ENCODE assay signal across 7 mouse cellular contexts in the genomic region with DNA sequence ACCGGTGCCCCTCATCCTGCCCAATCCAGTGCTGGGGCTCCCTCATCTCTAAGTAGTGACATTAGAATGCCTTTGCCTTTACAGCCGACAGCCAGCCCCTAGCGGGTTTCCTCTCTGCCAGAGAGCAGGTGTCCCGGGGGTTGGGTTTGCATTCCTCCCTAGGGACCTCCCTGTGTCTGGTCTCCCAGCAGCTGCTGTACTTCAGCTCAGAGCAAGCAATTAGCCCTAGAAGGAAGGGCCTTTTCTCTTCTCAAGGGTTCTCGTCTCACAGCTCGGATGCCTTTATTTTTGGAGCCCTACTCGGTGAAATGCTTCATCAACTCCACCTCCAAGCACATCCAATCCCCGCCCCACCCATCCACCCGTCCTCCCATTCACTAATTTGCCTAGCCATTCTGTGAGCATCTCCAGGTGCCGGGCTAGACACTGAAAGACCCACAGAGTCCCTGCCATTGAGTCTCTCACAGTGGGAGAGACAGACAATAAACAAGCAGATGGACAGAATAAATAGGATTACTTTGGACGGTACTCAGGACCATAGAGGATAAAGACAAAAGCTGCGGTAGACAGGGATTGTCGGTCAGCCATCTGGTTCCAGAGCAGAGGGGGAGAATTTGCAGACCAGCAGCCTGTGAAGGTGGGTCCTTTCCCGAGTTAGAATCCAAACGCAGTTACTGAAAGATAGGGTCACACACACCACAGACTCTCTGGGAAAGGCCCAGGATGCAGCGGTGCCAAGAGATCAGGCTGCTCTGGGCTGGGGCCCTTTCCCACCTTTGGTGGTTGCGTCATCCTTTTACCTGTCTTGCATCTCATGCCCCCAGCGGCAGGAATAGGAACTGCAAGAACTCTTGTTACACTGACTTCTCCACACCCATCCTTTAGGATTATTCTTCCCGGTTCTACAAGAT. TPM values are rescaled to one million over a fixed set of nuclear protein-coding genes. Genes with fewer than 3 reads are reported as not detected.
DNase-seq lines count a peak whose midpoint lies in the region; ATAC-seq and TF ChIP-seq lines count a peak whose summit lies in the region.

No protein-coding gene starts in this region.

- TF ChIP-seq POLR2A in liver, adult 2 months (IDR thresholded peaks at IDR 0.05; ENCODE audit: extremely low read depth, insufficient read depth, low read length) = no peak

- H3K4me1 ChIP-seq in liver, adult 2 months (ENCODE audit: control insufficient read depth, insufficient read depth, low read length) = no peaks in the 10 kb centered on the region
- peaks cover 4% of the 10 kb centered on the region; the same call in 1 of the 2 replicates for H3K4me1 ChIP-seq in liver, embryonic 12.5 days
- no peaks in the 10 kb centered on the region for H3K4me1 ChIP-seq in embryonic facial prominence, embryonic 11.5 days (ENCODE audit: control insufficient read depth, insufficient read depth, low read length)
- H3K4me1 ChIP-seq in hindbrain, embryonic 16.5 days (ENCODE audit: control insufficient read depth, insufficient read depth, low read depth, low read length) = peaks cover 9% of the 10 kb centered on the region

- H3K79me2 ChIP-seq in liver, adult 2 months (ENCODE audit: control insufficient read depth, insufficient read depth, low read length) = no peaks in the 10 kb centered on the region

- no peak overlapping the region for H3K27ac ChIP-seq in liver, adult 2 months (replicated peaks; ENCODE audit: insufficient read depth, low read depth, low read length)
- H3K27ac ChIP-seq in liver, embryonic 12.5 days = no peak overlapping the region
- no peak overlapping the region for H3K27ac ChIP-seq in embryonic facial prominence, embryonic 11.5 days (replicated peaks; ENCODE audit: low read depth, low read length)
- peak overlapping the region; percentile 27; the same call in 1 of the 2 replicates for H3K27ac ChIP-seq in hindbrain, embryonic 16.5 days (ENCODE audit: low read depth, low read length)

- no peak for ATAC-seq in liver, embryonic 12.5 days
- ATAC-seq in embryonic facial prominence, embryonic 11.5 days (replicated peaks; ENCODE audit: insufficient number of reproducible peaks, low FRiP score, low TSS enrichment, low read depth) = no peak
- peak; percentile 25; the same call in 1 of the 2 replicates for ATAC-seq in hindbrain, embryonic 16.5 days

- peak; percentile 30 for DNase-seq in liver, adult 2 months (ENCODE audit: extremely low read depth, low read depth, low spot score)
- DNase-seq in adrenal gland, postnatal 36 days = peak; percentile 30 to 62
- DNase-seq in embryonic facial prominence, embryonic 11.5 days (ENCODE audit: low spot score) = peak; percentile 72
- DNase-seq in lung, postnatal 25 days (ENCODE audit: low spot score) = peak; percentile 50
- DNase-seq in spleen, postnatal 10 days (ENCODE audit: low spot score in 2 of 2) = peak; percentile 40 to 73

- H3K9ac ChIP-seq in liver, adult 2 months (ENCODE audit: low read depth, low read length) = no peak overlapping the region
- H3K9ac ChIP-seq in liver, embryonic 12.5 days = no peak overlapping the region
- H3K9ac ChIP-seq in embryonic facial prominence, embryonic 11.5 days (replicated peaks; ENCODE audit: low read length) = no peak overlapping the region
- no peak overlapping the region for H3K9ac ChIP-seq in hindbrain, embryonic 16.5 days (ENCODE audit: low read depth, low read length)

- TF ChIP-seq CTCF in liver, adult 2 months (IDR thresholded peaks at IDR 0.05; ENCODE audit: low read depth, low read length) = peak; percentile 67

- no peak overlapping the region for H3K4me3 ChIP-seq in liver, adult 2 months (ENCODE audit: insufficient read depth, low read depth, low read length)
- no peak overlapping the region for H3K4me3 ChIP-seq in liver, embryonic 12.5 days
- H3K4me3 ChIP-seq in embryonic facial prominence, embryonic 11.5 days (ENCODE audit: low read depth, low read length) = no peak overlapping the region
- no peak overlapping the region for H3K4me3 ChIP-seq in hindbrain, embryonic 16.5 days (ENCODE audit: low read length)

- no peaks in the 10 kb centered on the region for H3K27me3 ChIP-seq in liver, adult 2 months (ENCODE audit: control insufficient read depth, insufficient read depth, low read length)
- H3K27me3 ChIP-seq in liver, embryonic 12.5 days (replicated peaks) = peaks cover 5% of the 10 kb centered on the region
- no peaks in the 10 kb centered on the region for H3K27me3 ChIP-seq in embryonic facial prominence, embryonic 11.5 days (ENCODE audit: control insufficient read depth, insufficient read depth, low read length)
- no peaks in the 10 kb centered on the region for H3K27me3 ChIP-seq in hindbrain, embryonic 16.5 days (replicated peaks; ENCODE audit: control insufficient read depth, insufficient read depth, low read length)

- WGBS in liver, adult 2 months = 50% methylated on average over 19 of the region's 19 CpGs
- 34% methylated on average over 19 of the region's 19 CpGs for WGBS in liver, embryonic 12.5 days (ENCODE audit: insufficient replicate concordance)
- 37% methylated on average over 19 of the region's 19 CpGs for WGBS in embryonic facial prominence, embryonic 11.5 days
- WGBS in hindbrain, embryonic 16.5 days = 21% methylated on average over 19 of the region's 19 CpGs

- no peaks in the 10 kb centered on the region for H3K36me3 ChIP-seq in liver, adult 2 months (ENCODE audit: control insufficient read depth, insufficient read depth, low read length)
- no peaks in the 10 kb centered on the region for H3K36me3 ChIP-seq in liver, embryonic 12.5 days
- H3K36me3 ChIP-seq in embryonic facial prominence, embryonic 11.5 days (replicated peaks; ENCODE audit: control insufficient read depth, insufficient read depth, low read depth, low read length) = no peaks in the 10 kb centered on the region
- H3K36me3 ChIP-seq in hindbrain, embryonic 16.5 days (ENCODE audit: control insufficient read depth, insufficient read depth, low read length) = no peaks in the 10 kb centered on the region

- H3K4me2 ChIP-seq in liver, embryonic 12.5 days = no peak overlapping the region
- no peak overlapping the region for H3K4me2 ChIP-seq in embryonic facial prominence, embryonic 11.5 days (ENCODE audit: low read depth, low read length)
- no peak overlapping the region for H3K4me2 ChIP-seq in hindbrain, embryonic 16.5 days (ENCODE audit: low read length)

- no peaks in the 10 kb centered on the region for H3K9me3 ChIP-seq in liver, embryonic 12.5 days (replicated peaks)
- no peaks in the 10 kb centered on the region for H3K9me3 ChIP-seq in embryonic facial prominence, embryonic 11.5 days (replicated peaks; ENCODE audit: control insufficient read depth, low read length)
- no peaks in the 10 kb centered on the region for H3K9me3 ChIP-seq in hindbrain, embryonic 16.5 days (ENCODE audit: control insufficient read depth, low read length)

RNA-seq across cellular contexts. Expression of a gene that starts 48.5 kb away (rescaled TPM):
- total RNA-seq in liver, adult 2 months (2014; rRNA removed) = 0.37 and 0.54 TPM in 2 replicates
- polyA plus RNA-seq in liver, adult 2 months (2012; rRNA removed) = 0.57 and 0.81 TPM in 2 replicates
- polyA plus RNA-seq in liver, embryonic 12.5 days (2016; fragmentation: Nextera tagmentation; extraction: Ambion mirVana) = 0.45 and 0.52 TPM in 2 replicates
- total RNA-seq in adrenal gland, postnatal 36 days (2021) = 10 to 100 TPM; 17.9 to 18.6 TPM
- polyA plus RNA-seq in embryonic facial prominence, embryonic 11.5 days (2014; fragmentation: Nextera tagmentation; extraction: Ambion mirVana) = 6.9 and 7.4 TPM in 2 replicates
- polyA plus RNA-seq in hindbrain, embryonic 16.5 days (2015; fragmentation: Nextera tagmentation; extraction: Ambion mirVana) = 36.6 and 41.9 TPM in 2 replicates
